Mouse (Mus musculus) left cerebral cortex, adult 9 months (tissue): ENCODE measurements around the gene Nmd3.

ENCODE experiments used
- DNase-seq, 2 experiments: peaks; one replicate each; pipeline ENCODE4 v3.0.0; 2022; ENCODE audit warnings: low spot score in 2 of 2

Nmd3 gene

DNA sequence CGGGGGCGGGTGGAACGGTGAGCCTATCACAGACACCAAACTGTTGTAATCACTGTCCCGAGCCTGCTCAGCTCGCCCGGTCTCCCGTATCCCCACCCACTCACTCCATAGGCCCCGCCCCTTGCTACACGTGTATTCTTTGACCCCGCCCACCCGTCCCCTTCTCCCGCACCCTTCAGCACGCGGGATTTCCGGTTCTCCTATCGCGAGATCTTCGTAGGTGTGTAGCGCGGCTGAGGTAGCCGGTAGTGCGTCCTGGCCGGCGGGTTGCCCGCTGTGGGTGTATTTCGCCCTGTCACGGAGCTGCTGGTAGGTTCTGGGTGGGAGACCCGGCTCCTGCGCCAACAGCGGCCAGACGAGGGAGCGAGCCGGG is at the start of gene Nmd3:
Nmd3 (plus strand) TSS at position 172 of the 373 bp plus-strand sequence.
- DNase-seq, result peak; percentile 36 to 84

GRCm38 (mm10) chr3:69673351-69673750 is 48.4 kb upstream of the Nmd3 start:
- DNase-seq, result peak in 1 of 2 experiments; percentile 51

- DNase-seq, result no peak
These were observed 47.6 kb upstream of the Nmd3 start for GRCm38 (mm10) chr3:69674206-69674605.

- no peak for DNase-seq
These were observed 32.0 kb upstream of the Nmd3 start for GRCm38 (mm10) chr3:69689791-69690190.

DNA sequence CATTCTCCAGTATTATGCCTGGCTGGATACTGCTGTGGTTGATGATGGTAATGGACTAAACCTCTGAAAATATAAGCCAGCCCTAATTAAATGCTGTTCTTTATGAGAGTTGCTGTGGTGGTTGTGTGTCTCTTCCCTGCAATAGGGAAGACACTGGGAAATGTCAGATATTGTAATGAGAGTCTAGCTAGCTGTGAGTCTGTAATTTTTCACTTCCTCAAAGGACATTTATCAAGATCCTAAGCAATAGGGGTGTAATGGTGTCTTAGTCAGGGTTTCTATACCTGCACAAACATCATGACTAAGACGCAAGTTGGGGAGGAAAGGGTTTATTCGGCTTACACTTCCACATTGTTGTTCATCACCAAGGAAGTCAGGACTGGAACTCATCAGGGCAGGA is 30.8 kb upstream of the Nmd3 start:
- no peak for DNase-seq

DNA sequence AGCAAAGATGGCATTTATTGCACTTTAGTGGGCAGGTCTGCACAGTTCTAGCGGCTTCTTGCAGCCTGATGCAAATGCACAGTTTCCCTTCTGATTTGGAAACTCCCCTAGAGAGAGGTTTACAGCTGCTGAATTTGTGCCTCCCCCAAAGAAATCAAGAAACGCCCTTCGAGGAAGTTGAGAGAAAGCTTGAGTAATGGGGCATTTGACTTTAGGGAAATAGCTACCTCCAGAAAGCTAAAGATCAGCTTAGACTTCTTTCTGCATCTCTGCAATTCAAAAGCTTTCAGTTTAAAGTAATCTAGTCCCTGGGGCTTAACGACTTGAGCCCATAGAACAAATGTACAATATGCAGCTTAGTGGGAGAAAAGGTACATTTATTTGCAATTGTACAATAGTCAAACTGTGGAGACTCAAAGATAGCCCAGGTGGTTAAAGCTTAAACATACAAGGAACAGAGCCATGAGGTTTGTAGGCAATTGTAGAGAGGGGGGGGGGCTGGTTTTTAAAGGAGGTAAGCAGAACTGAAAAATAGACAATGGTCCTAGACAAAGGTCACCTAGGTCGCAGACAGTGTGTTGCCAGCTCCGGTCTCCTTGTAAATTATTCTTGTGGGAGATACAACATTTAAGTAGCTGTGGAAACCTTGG is 21.8 kb upstream of the Nmd3 start:
- DNase-seq, result no peak

DNA sequence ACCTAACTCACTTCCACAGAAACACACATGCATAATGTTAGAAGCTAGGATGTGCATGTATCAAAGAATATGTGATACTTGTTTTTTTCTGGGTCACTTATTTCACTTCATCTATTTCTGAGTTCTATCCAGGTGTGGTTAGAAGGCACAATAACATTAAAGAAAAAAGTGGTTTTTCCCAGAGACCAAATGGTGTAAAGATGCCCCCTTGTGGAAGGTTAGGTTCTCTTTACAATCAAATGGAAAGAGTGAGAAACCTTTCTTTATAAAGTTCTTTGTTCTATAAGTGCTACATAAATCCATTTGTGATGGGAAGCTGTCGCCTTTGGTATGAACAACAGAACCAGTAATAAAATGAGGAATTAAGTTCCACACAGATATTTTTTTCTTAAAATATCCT is 19.9 kb upstream of the Nmd3 start:
- DNase-seq, result no peak

- no peak for DNase-seq
These were observed 19.4 kb upstream of the Nmd3 start for GRCm38 (mm10) chr3:69702421-69702820.

DNA sequence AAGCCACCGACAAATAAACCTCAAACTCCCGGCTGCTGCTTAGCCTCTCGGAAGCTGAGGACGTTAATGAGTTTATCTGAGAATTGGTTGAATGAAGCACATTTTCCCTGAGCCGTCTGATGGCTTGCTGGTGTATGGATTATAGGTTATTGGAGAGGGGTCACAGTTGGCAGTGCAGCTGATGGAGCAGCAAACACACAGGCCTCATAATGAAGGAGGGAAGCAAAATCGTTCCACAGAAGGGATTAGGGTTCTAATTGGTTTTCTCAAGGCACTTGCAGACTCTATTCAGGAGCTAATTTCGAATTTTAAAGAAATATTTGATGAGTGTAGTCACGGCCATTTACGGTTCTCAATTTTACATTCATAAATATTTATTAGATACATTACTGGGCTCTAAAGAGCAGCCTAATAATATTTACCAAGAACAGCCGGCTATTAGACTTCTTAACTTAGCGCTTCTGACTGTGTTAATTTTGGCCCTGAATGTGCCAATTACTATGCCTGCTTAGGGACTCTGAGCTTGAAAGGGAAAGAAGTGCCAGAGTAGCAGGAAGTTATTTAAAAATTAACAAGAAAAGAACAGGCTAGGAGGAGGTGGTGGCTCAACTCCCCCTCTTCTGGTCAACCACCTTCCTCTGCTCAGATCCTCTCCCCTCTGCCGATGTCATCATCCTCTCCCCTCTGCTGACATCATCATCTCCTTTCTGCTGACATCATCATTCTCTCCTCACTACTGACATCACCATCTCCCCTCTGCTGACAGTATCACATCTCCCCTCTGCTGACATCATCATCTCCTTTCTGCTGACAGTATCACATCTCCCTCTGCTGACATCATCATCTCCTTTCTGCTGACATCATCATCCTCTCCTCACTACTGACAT is 12.5 kb upstream of the Nmd3 start:
- DNase-seq, result no peak

DNA sequence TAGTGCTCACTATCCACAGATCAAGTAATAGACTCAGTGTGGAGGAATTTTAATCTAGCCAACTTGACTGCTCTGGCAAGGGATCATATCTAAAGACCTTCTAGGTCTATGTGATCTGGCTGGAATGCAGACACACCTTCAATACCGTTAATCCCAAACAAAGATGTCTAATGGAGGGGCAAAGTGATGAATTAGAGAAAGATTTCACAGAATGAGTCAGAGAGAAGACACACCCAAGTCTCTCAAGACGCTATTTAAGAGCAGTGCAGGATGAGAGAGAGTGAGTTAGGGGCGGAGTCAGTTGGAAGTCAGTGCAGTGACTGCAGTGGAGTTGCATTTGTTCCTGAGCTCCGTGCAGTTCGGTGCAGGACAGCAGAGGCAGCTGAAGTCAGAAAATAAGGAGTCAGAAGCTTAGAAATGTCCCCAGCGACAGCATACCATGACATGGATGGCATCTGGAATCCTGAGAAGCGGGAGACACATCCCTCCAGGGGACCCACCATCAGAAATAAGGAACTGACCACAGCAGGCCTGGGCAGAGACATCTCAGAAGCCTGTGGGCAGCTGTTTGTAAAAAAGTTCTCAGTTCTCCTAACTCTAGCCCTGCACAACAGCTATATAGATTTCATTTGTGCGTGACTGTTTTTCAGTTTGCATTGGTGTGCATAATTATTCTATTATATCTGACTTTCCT is 9.7 kb upstream of the Nmd3 start:
- no peak for DNase-seq

GRCm38 (mm10) chr3:69717476-69717875 is 4.3 kb upstream of the Nmd3 start:
- no peak for DNase-seq

- DNase-seq, result peak; percentile 9 to 25
These were observed 542 bp downstream of the Nmd3 start for GRCm38 (mm10) chr3:69722187-69722867.

GRCm38 (mm10) chr3:69723161-69723560 is 1.4 kb downstream of the Nmd3 start:
- no peak for DNase-seq

DNA sequence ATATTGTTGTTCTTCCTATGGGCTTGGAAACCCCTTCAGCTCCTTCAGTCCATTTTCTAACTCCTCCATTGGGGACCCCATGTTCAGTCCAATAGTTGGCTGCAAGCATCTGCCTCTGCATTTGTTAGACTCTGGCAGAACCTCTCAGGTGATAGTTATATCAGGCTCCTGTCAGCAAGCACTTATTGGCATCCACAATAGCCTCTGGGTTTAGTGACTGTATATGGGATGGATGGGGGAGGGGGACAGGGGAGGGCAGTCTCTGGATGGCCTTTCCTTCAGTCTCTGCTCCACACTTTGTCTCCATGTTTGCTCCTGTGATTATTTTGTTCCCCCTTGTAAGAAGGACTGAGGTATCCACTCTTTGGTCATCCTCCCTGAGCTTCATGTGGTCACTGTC is 9.1 kb downstream of the Nmd3 start:
- no peak for DNase-seq

DNA sequence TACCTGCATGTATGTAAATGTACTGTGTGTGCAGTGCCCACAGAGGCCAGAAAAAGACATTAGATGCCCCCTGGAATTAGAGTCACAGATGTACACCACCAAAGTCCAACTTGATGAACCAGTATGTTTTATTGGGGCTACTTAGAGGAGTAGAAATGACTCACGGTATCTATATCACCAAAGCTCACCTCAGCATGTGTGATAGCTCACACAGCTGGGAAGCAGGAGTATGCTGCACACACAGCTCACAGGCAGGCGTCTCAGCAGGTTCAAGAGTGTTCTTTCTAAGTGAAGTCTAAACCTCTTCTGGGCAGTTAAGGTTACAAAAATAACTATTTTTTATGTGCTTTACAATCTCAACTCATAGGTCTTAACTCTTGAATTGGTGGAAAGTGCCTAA is 12.2 kb downstream of the Nmd3 start:
- DNase-seq, result no peak

DNA sequence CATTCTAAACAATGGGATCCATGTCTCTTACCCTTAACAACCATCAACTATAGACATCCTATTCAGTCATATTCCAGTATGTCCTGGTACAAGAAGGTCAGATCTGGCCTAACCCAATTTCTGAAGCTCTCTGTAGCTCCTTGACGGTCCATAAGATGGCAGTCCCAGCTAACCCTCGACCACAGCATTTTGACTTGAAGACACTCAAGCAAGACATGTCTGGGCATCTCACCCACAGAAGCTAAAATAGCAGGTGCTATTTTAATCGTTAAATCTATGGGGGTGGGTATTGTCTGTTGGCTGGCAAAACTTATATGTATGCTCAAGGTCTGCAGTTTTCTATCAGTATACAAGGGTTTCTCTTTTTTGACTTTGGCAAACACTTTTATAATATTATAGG is 33.4 kb downstream of the Nmd3 start:
- no peak for DNase-seq

DNA sequence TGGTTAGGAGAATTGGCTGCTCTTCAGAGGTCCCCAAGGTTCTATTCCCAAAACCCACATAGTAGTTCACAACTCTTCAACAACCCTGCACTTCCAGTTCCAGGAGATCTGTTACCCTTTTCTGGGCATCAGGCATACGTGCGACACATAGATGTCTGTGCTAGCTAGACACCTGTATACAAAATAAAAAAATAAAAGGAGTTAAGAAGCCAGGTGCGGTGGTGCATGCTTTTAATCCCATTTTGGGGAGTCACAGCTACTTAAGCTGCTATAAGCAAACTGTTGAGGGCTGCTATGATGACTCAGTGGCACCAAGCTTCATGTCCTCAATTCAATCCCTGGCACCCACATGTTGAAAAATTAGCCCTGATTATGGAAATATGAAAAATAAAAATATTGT is 34.2 kb downstream of the Nmd3 start:
- DNase-seq, result no peak

DNA sequence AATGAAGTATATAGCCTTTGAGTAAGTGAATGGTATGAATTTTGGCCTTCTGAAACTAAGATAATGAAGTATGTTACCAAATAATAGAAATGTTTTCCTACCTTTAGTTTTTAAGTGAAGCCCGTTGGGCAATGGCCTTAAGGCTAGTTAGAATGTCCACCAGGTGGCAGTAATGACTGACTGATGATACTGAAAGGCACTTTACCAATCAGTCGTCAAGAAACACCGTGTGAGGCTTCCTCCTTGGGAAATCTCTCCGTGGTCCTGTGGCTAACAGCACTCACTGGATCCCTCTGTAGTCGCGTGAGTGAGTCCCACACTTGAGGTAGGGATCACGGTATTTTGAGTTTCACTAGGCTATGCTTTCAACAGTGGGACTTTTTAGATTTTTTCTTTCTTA is 34.7 kb downstream of the Nmd3 start:
- DNase-seq, result peak in 1 of 2 experiments; percentile 78

GRCm38 (mm10) chr3:69757456-69757855 is 35.7 kb downstream of the Nmd3 start:
- DNase-seq, result no peak

DNA sequence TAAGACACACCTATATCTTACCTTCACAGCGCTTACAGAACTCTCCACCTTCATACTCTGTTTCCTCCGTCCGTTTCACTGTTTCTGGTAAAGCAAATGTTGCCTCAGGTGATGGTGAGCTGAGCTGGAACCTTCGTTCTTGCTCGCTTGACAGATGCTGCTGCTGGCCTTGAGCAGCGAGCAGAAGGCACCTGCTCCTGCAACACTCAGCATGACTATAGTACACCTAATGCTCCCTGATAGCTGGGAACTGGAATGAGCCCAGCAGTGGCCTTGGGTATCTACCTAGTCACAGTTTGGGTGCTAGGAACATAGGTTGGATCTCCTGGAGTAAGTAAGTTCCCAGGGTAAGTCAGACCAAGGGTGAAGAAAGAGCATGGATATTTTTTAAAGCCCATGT is 38.3 kb downstream of the Nmd3 start:
- DNase-seq, result no peak

- no peak for DNase-seq
These were observed 39.4 kb downstream of the Nmd3 start for GRCm38 (mm10) chr3:69761195-69761594.

GRCm38 (mm10) chr3:69762838-69763368 is 41.1 kb downstream of the Nmd3 start:
- no peak for DNase-seq
